Mouse (Mus musculus): ENCODE data around the gene Pafah1b2.

The Pafah1b2 gene

DNA sequence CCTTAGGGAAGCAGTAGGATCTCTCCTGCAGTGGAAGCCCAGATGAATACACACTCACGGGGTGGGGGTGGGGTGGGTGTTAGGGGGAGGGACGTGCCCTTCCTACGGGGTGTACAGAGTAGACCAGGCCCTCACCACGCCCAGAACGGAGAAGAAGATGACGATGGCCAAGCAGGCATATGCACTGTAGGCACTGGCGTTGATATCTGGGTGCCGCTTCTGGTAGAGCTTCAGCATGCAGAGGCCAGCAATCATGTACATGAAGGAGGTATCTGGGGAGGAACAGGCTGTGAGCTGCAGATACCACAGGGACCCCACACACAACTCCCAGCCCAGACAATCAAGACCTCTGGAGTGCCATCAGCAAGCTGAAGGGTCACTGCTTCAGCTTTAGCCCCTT is 69.6 kb downstream of the Pafah1b2 start:
- in situ Hi-C loops (cut with MboI, MseI), result no loop called here

DNA sequence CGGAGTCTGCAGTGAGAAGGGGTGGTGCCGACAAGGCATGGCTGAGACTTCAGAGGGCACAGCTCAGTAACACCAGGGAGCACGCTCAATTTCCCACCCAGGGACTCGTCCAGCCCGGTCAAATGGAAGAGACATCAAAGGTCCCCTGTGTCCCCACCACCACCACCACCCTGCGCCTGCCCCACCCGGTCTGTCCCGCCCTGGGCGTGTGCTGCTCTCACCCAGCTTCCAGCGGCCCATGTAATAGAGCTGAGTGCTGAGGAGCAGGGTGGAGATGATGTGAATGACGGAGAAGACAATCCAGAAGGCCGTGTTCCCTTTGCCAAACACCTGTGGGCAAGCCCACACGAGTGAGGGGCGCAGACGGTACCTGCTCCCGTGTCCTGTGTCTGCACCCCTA is 70.0 kb downstream of the Pafah1b2 start:
- in situ Hi-C loops (cut with MboI, MseI), result no loop called here

DNA sequence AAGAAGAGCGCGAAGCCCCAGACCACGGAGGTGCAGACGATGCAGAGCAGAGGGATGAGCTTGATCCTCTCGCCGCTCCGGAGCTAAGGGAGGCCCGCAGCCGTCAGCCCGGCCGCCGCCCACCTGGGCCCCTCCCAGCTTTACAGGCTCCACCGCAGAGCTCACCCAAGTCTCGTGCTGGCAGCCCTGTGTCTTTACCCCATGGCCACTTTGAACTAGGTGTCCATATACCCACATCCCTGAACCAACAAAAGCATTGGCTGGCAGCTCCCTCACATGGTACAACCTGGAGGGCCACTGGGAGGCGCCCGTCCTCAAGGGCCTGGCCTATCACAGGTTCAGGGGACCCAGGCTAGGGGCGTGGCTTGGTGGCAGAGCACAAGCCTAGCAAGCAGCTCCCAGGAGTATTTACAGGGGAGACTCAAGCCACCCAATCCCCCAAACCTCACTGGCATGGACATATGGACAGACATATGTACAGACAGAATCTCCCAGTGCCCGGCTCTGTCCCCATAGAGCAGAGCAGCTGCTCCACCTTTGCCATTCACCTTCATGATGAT is 71.1 kb downstream of the Pafah1b2 start:
- in situ Hi-C loops (cut with MboI, MseI), result no loop called here

DNA sequence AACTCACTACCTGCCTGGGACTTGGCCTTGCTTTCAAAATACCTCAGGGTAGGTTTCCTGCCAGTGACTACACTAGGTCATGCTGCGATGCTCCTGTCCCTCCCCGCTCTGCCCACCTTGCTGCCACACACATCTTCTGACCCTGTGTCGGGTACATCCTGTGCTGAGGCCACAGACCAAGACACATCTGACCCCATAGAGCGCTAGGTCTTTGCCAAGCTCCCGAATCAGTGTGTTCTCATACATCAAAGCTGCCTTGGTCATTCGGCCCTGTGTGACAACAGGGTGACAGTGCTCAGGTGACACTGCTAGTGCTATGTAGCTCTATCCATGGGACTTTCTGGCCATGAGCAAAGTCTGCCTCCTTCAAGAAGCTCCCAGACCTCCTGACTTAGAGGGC is 72.7 kb downstream of the Pafah1b2 start:
- in situ Hi-C loops (cut with MboI, MseI), result no loop called here

DNA sequence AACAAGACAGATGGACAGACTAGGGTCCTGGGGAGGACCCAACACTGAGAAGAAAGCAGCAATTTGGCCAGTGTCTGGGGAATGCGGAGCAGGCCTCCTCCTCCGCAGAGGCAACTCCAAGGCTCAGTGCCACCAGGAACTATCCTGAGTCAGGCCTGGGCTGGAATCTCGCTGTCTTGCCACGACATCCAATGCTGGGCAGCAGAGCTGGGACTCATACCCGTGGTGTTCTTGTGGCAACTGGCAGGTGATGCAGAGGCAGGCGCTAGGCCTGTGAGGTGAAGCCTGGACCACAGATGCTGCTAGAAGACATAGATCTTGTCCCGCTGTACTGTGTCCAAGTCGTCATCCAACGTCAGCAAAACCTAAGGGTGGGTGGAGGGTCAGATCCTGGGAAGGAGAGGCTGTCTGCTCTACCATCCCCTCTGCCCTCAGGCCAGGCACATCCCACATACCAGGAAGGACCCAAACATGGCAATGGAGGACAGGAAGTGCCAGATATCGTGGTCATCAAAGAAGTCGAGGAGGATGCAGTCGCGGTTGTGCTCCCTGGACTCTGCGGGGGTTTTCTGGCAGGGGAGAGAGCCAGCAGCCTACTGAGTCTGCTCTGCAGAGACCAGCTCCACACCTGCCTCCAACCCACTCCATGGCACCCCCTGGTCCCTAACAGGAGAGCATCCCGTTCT is 73.4 kb downstream of the Pafah1b2 start:
- in situ Hi-C loops (cut with MboI, MseI), result no loop called here

DNA sequence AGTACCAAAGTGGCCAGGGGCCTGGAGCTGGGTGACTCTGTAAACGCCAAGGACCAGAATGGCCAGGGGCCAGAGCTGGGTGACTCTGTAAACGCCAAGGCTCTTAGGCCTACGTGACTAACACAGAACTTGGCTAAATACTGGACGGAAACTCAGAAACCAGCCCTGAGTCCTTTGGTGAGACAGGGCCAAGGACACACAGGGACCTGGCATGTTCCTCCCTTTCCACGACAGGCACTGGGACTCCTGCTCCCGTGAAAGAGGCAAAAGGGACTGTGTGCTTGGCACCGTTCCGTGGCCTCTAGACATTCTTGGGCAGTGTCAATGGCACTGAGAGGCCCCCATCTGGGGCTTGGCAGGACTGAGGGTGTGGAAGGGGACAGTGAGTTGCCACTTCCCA is 74.4 kb downstream of the Pafah1b2 start:
- in situ Hi-C loops (cut with MboI, MseI), result no loop called here

DNA sequence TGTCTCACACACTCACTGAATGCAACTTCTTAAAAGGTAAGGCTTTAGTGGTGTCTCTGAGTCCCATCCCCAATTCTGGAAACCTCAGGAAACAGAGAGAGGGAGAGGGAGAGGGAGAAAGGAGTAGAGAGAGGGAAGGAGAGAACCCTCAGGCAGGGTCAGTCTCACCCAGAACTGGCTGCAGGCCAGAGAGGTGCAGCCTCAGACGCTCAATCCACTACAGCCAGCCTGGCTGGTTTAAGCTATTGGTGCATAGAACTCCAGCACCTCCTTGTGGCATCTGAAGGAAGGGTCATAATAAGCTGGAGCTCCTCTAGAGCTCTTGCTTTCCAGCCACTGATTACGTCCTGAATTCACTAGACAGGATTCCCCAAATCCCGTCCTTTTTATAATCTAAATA is 75.6 kb downstream of the Pafah1b2 start:
- in situ Hi-C loops (cut with MboI, MseI), result no loop called here

DNA sequence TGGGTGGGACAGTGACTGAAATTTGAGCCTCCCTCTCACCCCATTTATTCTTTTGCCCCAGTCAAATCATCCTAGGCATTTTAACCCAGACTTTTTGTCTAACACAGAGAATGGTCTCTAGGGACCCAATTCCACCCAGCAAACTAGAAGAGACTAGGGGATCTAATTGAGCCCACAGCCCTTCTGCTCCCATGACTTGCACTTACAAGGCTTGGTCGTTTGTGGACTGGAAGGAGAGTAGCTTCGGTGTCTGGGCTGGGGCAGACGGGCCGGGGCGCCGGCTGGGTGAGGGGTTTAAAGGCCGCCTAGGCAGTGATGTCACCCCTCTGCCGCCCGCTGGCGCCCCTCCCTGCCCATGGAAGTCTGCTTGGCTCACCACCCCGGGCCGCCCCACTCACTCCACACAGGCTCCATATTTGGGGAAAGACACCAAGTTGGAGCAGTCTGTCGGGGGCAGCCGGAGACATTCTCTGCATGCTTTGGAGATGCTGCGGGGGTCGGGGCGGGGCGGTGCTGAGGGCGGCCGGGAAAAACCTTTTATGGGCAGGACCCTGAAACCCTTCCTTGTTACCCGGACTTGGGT is 76.8 kb downstream of the Pafah1b2 start, which contains the start of gene Tagln:
TSS of gene Tagln (minus strand) at position 431 of the 583 bp plus-strand sequence.
- in situ Hi-C loops (cut with MboI, MseI), result no loop called here

DNA sequence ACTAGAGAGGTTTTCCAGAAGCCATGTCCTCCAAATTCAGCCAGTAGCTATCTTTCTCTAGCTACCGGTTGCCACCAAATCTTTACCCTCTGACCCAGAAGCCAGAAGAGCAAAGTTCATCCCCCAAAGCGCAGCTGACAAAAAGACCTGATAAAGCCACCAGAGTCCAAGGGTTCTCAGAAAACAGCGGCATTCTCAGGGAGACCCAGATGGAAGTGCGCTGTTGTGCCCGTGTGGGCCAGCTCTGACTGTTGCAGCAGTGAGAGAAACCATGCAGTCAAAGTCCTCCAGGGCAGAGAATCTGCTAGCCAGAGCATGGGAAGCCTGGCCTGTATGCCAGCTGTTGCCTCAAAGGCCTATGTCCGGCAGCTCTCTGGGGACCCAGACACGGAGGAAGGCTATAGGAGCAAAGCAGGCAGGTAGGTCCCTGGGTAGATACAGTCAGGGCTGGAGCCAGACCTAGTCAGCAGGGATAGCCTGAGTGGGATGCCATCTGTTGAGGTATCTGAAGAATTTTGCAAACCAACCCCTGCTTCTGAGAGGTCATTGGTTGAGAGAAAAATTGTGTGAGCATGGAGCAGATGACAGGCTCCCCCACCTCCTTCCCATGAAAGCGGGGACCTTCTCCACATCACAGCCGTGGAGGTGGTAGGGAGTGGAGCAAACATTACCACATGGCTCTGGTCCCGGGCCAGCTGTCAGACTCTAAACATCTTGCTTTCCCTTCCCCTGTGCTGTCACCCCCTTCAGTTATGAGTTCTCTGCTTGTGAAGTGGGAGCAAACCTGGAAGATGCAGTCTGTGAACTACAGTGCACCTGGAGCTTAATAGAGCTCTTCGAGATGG is 79.7 kb downstream of the Pafah1b2 start:
- in situ Hi-C loops (cut with MboI, MseI), result no loop called here

DNA sequence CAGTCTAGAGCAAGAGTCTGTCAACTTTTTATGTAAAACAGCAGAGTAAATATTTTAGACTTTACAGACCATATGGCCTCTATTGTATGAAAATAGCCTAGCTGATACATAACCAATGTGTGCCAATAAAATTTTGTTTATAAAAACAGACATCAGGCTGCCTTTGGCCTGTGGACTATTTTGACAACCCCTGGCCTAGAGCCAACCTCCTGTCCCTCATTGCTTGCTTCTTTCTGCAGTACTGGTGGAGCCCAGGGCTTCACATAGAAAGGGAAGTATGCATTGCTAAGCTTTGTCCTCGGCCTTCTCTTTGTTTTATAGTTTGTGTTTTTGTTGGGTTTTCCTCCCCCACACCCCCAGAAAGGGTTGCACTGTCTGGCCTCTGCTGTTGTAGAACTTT is 80.5 kb downstream of the Pafah1b2 start:
- in situ Hi-C loops (cut with MboI, MseI), result no loop called here

DNA sequence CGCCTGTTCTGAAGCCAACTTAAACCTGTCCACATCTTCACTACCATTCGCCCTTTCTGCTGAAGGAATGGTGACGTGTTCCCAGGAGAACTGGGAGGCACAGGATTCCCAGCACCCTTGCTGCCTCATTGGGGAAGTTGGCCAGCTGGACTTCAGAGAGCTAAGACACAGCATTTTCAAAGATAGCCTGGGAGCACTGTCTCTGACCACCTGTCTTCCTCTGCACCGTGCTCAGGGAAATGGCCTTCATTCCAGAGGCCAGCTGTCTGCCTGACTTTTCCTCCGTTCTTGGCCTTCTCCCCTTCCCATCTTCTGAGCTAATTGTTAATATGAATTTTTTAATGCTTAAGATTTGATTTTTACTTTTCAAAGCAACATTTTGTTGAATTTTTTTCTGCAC is 83.2 kb downstream of the Pafah1b2 start:
- in situ Hi-C loops (cut with MboI, MseI), result no loop called here

DNA sequence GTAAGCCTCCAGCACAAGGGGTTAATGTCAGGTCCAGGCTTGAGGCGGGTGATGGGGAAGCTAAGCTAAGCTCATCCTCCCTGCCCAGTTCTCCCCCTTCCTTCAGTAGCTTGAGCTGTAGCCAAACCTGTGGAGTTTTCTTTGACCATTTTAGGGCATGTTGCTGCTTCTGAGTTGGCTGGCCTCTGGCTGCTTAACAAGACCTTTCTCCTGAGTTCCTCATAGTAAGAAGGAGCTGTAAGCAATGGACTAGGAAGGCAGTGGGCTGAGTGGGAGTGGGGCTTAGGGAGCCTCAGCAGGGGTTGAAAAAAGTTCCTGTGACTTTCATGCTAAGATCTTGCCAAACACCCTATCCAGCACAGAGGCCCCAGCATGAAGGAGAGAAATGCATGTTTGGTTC is 92.6 kb downstream of the Pafah1b2 start:
- in situ Hi-C loops (cut with MboI, MseI), result no loop called here

DNA sequence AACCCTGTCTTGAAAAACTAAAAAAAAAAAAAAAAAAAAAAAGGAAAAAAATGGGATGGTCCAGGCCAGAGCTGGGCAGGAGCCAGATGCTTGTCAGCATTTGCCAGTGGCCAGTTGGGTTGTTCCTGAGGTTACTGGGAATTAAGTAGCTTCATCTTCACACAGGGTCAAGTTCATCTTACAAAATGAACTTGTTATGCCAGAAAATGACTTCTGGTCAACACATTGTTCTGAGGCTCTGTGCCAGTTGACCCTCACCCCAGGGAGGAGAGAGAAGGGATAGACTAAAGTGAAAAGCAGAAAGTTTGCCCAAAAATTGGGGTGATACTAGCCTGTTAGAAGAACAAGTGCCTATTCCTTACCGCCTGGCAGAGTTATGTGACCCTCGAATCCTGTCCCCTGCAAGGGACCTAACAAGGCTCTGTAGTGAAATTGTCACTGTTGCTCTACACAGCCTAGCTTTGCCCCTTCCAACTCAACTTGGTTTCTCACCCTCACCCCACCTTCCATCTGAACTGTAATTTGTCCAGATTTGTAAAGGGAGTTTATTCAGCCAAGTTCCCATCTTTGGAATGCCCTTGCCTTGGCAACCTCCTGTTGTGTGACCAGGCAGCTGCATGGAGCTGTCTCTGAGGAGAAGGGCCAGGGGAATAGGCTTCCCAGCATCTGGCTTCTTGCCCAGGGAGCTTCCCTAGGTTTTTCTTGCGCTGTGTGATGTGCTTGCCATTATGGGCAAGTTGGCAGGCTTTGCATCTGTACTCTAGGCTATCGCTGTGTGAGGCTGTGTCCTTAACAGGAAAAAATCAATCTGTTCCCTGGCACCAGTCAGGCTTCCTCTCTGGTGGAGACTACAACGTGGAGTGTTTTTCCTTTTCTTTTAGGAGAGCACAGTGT is 95.2 kb downstream of the Pafah1b2 start:
- in situ Hi-C loops (cut with MboI, MseI), result no loop called here

DNA sequence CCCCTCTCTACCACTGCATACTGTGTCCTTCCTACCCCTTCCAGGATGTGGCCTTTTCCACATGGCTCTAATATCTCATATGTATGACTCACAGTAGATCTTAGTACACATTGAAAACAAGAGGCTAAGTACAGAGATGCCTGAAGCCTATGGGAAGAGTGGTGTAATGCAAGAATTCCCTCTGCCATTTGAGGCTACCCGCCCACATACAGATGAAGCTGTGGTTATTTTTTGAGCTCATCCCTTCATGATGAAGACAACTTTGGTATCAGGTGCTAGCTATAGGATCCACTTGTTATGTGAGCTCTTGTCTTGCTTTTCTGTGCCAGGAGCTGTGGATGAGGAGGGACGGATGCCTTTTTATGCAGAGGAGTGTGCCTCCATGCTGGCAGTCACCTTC is 96.8 kb downstream of the Pafah1b2 start:
- in situ Hi-C loops (cut with MboI, MseI), result no loop called here
